Mouse (Mus musculus) liver, embryonic 14.5 days (tissue): Measurements from ENCODE around the gene Sult5a1.

Experiments used
- CTCF ChIP-seq: IDR thresholded peaks from 2 replicates; pipeline ENCODE4 v1.5.1; 2016; ENCODE audit warnings: antibody characterized with exemption, low read depth, control low read depth
- EP300 ChIP-seq: IDR thresholded peaks from 2 replicates; pipeline ENCODE4 v1.6.1; 2016; ENCODE audit warnings: antibody characterized with exemption, low read depth

DNA sequence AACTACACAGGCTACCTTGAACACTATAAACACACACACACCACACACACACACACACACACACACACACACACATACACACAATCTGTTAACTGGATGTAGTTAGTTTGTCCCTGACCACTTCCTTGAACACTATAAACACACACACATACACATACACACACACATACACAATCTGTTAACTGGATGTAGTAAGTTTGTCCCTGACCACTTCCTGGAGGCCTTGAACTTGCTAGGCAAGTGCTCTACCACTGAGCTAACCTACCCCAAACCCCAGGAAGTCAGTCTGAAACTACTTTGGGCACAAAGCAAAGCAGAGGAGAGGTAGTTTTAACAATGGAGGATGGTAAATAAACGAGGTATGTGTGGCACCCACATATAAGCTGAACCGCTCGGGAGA lies 45.5 kb upstream of the Sult5a1 start:
- TF ChIP-seq CTCF (no peak), EP300 (no peak)
